Mouse (Mus musculus) E14TG2a.4 (cell line): ENCODE data around the gene Dexi.

Experiments
- CTCF ChIP-seq: conservative IDR thresholded peaks from 2 replicates; pipeline ENCODE4 v1.5.1; 2014; ENCODE audit warnings: low read length
- NANOG ChIP-seq: IDR thresholded peaks from 2 replicates; pipeline ENCODE4 v1.6.1; 2014; ENCODE audit warnings: borderline replicate concordance, low read length, mixed read lengths
- POU5F1 ChIP-seq: IDR thresholded peaks from 2 replicates; pipeline ENCODE4 v1.6.1; 2014; ENCODE audit warnings: low read length, borderline replicate concordance

DNA sequence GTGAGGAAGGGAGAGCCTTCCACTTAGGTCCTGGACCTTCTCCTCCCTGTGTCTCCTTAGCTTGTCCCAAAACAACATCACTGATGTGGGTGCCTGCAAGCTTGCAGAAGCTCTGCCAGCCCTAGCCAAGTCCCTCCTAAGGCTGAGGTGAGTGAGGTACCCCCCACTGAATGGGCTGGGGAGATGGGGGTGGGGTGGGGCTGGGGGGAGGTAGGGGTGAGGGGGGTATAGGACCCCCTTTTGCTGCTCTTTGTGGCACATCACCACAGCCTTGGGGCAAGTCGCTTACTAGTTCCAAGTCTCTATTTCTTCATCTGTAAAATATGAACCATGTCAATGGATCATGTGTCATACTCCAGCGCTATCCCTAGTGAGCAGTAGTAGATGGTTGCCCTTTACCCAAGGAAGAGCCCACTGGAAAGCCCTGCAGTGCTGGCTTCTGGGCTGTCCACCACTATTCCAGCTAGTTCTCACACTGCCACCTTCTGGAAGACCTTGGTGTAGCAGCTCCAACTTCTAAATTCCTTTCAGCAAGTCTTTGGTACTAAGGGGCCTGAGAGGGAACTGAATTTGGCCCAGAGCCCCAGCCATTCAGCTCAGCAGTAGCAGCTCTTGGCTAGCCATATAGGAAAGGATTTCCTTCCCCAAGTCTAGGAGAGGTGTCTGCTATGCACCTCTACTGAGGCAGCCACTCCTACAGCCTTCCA is 21.8 kb downstream of the Dexi start:
- TF ChIP-seq CTCF (peak; percentile 75), NANOG (no peak), POU5F1 (no peak)
